Mouse (Mus musculus): ENCODE data around the gene Rhou. TPM values are rescaled to one million over a fixed set of nuclear protein-coding genes. Genes with fewer than 3 reads are reported as not detected.
A peak's percentile ranks its signal among the peaks of the same experiment; 100 is the strongest.
"Not testable (repeated sequence)": the region's sequence is repeated elsewhere in the genome, so short reads cannot be mapped to it uniquely, and the experiment has no call there.

The Rhou gene
- polyA plus RNA-seq (2014; fragmentation: Nextera tagmentation; extraction: Ambion mirVana): 13.9 and 15.7 TPM in 2 replicates

DNA sequence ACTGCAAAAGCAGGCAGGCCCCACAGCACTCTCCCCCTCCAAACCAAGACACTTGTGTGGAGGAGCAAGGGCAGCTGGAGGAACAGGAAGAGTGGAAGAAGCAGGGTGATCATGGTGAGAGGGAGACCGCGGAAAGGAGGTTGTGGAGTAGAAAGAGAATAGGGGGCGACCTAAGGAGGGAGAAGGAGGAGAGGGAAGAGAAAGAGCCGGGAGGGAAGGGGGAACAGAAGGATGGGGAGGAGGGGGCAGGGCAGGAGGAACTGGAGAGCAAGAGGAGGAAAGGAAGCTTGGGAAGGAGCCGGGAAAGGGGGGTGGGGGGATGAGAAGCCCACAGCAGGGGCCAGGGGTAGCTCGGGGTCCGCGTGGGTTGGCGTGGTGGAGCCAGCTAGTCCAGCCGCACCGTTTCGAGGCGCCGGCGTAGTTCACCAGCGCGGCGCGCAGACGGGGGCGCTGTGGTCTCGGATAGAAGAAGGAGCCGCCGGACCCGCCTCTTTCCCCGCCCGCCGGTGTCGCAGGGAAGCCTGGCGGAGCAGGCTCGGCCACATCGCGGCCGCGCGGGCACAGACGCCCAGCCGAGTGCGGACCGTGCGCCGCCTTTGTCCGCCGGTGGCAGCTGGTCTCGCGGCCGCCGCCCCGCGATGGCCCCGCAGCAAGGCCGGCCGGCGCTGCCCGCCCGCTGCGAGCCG, at the start of gene Rhou:
Gene Rhou, plus strand, starts transcription at position 622 of the 686 bp plus-strand sequence.
- peak; percentile 88 for ATAC-seq (ENCODE audit: insufficient read depth, low FRiP score, low TSS enrichment)
- Histone ChIP-seq H3K9ac (ENCODE audit: low read length) (peak within 1 kb of the TSS; percentile 92), H3K9me3 (ENCODE audit: control insufficient read depth, low read length) (no peaks in the 10 kb centered on the region), H3K4me3 (ENCODE audit: low read depth, low read length) (peak within 1 kb of the TSS; percentile 81), H3K27ac (ENCODE audit: low read depth, low read length) (peak within 1 kb of the TSS; percentile 96), H3K36me3 (ENCODE audit: control insufficient read depth, insufficient read depth, low read length) (peaks cover 6% of the 10 kb centered on the region), H3K4me2 (ENCODE audit: low read depth) (peak within 1 kb of the TSS; percentile 66), H3K27me3 (ENCODE audit: control insufficient read depth, insufficient read depth, low read length) (no peaks in the 10 kb centered on the region), H3K4me1 (ENCODE audit: control insufficient read depth, insufficient read depth, low read length) (peaks cover 11% of the 10 kb centered on the region)
- under 1% methylated on average over 49 of the region's 58 CpGs for WGBS
- peak; percentile 96 for DNase-seq (ENCODE audit: low spot score)

GRCm38 (mm10) chr8:123612652-123613051, 41.1 kb upstream of the Rhou start:
- H3K27me3 ChIP-seq (ENCODE audit: control insufficient read depth, insufficient read depth, low read length); ATAC-seq (ENCODE audit: insufficient read depth, low FRiP score, low TSS enrichment); H3K4me2 ChIP-seq (ENCODE audit: low read depth); H3K4me1 ChIP-seq (ENCODE audit: control insufficient read depth, insufficient read depth, low read length); H3K9ac ChIP-seq (ENCODE audit: low read length); H3K36me3 ChIP-seq (ENCODE audit: control insufficient read depth, insufficient read depth, low read length); H3K27ac ChIP-seq (ENCODE audit: low read depth, low read length); H3K4me3 ChIP-seq (ENCODE audit: low read depth, low read length); H3K9me3 ChIP-seq (ENCODE audit: control insufficient read depth, low read length); DNase-seq (ENCODE audit: low spot score): not testable (repeated sequence)
- 67% methylated on average over 1 of the region's 5 CpGs for WGBS

GRCm38 (mm10) chr8:123623523-123623922, 30.2 kb upstream of the Rhou start:
- WGBS: no CpG with 5 or more reads among the region's 39 CpGs
- H3K27ac ChIP-seq (ENCODE audit: low read depth, low read length); H3K36me3 ChIP-seq (ENCODE audit: control insufficient read depth, insufficient read depth, low read length): not testable (repeated sequence)

GRCm38 (mm10) chr8:123624274-123624673, 29.5 kb upstream of the Rhou start:
- DNase-seq (ENCODE audit: low spot score) (no peak), ATAC-seq (ENCODE audit: insufficient read depth, low FRiP score, low TSS enrichment) (no peak)
- H3K36me3 ChIP-seq (ENCODE audit: control insufficient read depth, insufficient read depth, low read length): no peaks in the 10 kb centered on the region
- 49% methylated on average over 5 of the region's 5 CpGs for WGBS
- H3K9me3 ChIP-seq (ENCODE audit: control insufficient read depth, low read length): no peaks in the 10 kb centered on the region
- H3K4me2 ChIP-seq (ENCODE audit: low read depth): no peak overlapping the region
- no peak overlapping the region for H3K9ac ChIP-seq (ENCODE audit: low read length)
- no peak overlapping the region for H3K4me3 ChIP-seq (ENCODE audit: low read depth, low read length)
- peaks cover 24% of the 10 kb centered on the region for H3K27me3 ChIP-seq (ENCODE audit: control insufficient read depth, insufficient read depth, low read length)
- peaks cover 2% of the 10 kb centered on the region; the same call in 1 of the 2 replicates for H3K4me1 ChIP-seq (ENCODE audit: control insufficient read depth, insufficient read depth, low read length)
- no peak overlapping the region for H3K27ac ChIP-seq (ENCODE audit: low read depth, low read length)

More at GRCm38 (mm10) chr8:123623523-123623922, 30.2 kb upstream of the Rhou start:
- H3K4me3 ChIP-seq (ENCODE audit: low read depth, low read length); H3K4me2 ChIP-seq (ENCODE audit: low read depth); ATAC-seq (ENCODE audit: insufficient read depth, low FRiP score, low TSS enrichment); DNase-seq (ENCODE audit: low spot score); H3K4me1 ChIP-seq (ENCODE audit: control insufficient read depth, insufficient read depth, low read length); H3K9ac ChIP-seq (ENCODE audit: low read length); H3K9me3 ChIP-seq (ENCODE audit: control insufficient read depth, low read length): not testable (repeated sequence)
- peaks cover 23% of the 10 kb centered on the region for H3K27me3 ChIP-seq (ENCODE audit: control insufficient read depth, insufficient read depth, low read length)

- Histone ChIP-seq H3K36me3 (ENCODE audit: control insufficient read depth, insufficient read depth, low read length) (no peaks in the 10 kb centered on the region), H3K4me1 (ENCODE audit: control insufficient read depth, insufficient read depth, low read length) (peaks cover 2% of the 10 kb centered on the region; the same call in 1 of the 2 replicates), H3K4me2 (ENCODE audit: low read depth) (no peak overlapping the region), H3K27ac (ENCODE audit: low read depth, low read length) (no peak overlapping the region), H3K4me3 (ENCODE audit: low read depth, low read length) (no peak overlapping the region), H3K9me3 (ENCODE audit: control insufficient read depth, low read length) (no peaks in the 10 kb centered on the region), H3K27me3 (ENCODE audit: control insufficient read depth, insufficient read depth, low read length) (peaks cover 24% of the 10 kb centered on the region), H3K9ac (ENCODE audit: low read length) (no peak overlapping the region)
- ATAC-seq (ENCODE audit: insufficient read depth, low FRiP score, low TSS enrichment) (no peak), DNase-seq (ENCODE audit: low spot score) (no peak)
- WGBS: 52% methylated on average over 1 of the region's 1 CpGs
Observed at GRCm38 (mm10) chr8:123624702-123625101, 29.0 kb upstream of the Rhou start.

- Histone ChIP-seq H3K4me2 (ENCODE audit: low read depth) (no peak overlapping the region), H3K36me3 (ENCODE audit: control insufficient read depth, insufficient read depth, low read length) (no peaks in the 10 kb centered on the region), H3K4me1 (ENCODE audit: control insufficient read depth, insufficient read depth, low read length) (peaks cover 2% of the 10 kb centered on the region; the same call in 1 of the 2 replicates), H3K9me3 (ENCODE audit: control insufficient read depth, low read length) (no peaks in the 10 kb centered on the region), H3K27ac (ENCODE audit: low read depth, low read length) (no peak overlapping the region), H3K27me3 (ENCODE audit: control insufficient read depth, insufficient read depth, low read length) (peaks cover 24% of the 10 kb centered on the region), H3K4me3 (ENCODE audit: low read depth, low read length) (no peak overlapping the region), H3K9ac (ENCODE audit: low read length) (no peak overlapping the region)
- 34% methylated on average over 2 of the region's 2 CpGs for WGBS
- ATAC-seq (ENCODE audit: insufficient read depth, low FRiP score, low TSS enrichment): no peak
- DNase-seq (ENCODE audit: low spot score): no peak
Observed at GRCm38 (mm10) chr8:123625717-123626116, 28.0 kb upstream of the Rhou start.

DNA sequence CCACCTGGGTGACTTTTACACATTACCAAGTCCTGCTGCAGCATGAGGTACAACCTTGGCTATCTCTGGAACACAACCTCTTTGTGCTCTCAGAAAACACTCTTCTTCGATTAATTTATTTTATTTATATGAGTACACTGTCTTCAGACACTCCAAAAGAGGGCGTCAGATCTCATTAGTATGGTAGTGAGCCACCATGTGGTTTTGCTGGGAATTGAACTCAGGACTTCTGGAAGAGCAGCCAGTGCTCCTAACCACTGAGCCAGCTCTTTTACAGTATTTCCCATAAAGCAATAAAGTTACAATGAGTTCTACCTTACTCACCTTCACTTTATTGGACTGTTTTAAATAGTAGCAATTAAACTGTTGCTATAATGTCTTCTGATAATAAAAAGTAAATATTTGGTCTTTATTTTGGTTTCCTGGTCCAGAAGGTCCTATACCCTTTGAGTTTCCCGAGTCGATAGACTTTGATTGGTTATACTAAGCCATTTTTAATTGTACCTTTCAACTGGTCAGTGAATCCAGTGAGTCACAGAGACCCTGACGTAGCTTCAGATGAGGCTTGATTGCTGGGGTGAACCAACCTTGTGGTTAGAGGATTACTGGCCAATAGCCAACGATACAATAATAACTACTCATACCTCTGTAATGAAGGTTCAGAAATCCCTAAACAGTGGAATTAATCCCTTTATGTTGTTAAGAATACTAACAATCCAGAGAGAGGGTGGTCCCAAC, 26.1 kb upstream of the Rhou start:
- DNase-seq (ENCODE audit: low spot score) (no peak), ATAC-seq (ENCODE audit: insufficient read depth, low FRiP score, low TSS enrichment) (no peak)
- Histone ChIP-seq H3K27ac (ENCODE audit: low read depth, low read length) (no peak overlapping the region), H3K4me1 (ENCODE audit: control insufficient read depth, insufficient read depth, low read length) (peaks cover 2% of the 10 kb centered on the region; the same call in 1 of the 2 replicates), H3K4me2 (ENCODE audit: low read depth) (no peak overlapping the region), H3K9ac (ENCODE audit: low read length) (no peak overlapping the region), H3K36me3 (ENCODE audit: control insufficient read depth, insufficient read depth, low read length) (no peaks in the 10 kb centered on the region), H3K9me3 (ENCODE audit: control insufficient read depth, low read length) (no peaks in the 10 kb centered on the region), H3K4me3 (ENCODE audit: low read depth, low read length) (no peak overlapping the region), H3K27me3 (ENCODE audit: control insufficient read depth, insufficient read depth, low read length) (peaks cover 24% of the 10 kb centered on the region)
- 70% methylated on average over 6 of the region's 6 CpGs for WGBS

DNA sequence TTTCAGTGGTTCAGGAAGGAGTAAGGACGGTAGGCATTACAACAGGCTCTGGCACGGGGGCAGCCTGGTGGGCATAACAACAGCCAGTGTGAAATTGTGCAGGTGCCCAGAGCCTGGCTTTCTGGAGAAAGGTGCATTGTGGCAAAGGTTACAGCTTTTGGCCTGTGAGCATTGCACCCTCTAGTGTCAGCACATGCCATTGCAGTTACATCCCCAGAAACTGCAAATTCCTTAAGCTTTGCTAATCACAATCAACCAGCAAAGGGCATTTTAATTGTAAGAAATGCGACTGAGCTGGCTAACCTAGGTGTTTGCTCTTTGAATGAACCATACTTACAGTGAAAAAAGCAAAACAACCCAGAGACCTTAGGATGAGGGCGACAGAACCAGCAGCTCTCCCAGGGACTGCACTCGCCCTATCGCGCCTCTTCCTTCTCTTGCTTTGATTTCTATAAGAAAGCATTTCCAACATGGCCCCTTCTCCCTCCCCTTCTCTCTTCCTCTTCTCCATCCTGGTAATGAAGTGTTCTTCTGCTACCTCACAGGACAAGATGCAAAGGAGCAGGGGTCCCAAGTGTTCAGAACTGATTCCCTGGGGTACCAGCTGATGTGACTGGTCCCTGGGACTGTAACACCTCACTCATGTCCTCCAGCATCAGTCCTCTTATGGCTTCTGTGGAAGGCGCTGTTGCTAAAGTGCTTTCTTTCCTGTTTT, 25.3 kb upstream of the Rhou start:
- 2% methylated on average over 8 of the region's 8 CpGs for WGBS
- no peak for ATAC-seq (ENCODE audit: insufficient read depth, low FRiP score, low TSS enrichment)

More for the DNA sequence above, 25.3 kb upstream of the Rhou start:
- Histone ChIP-seq H3K4me2 (ENCODE audit: low read depth) (peak overlapping the region; percentile 51), H3K27ac (ENCODE audit: low read depth, low read length) (no peak overlapping the region), H3K4me1 (ENCODE audit: control insufficient read depth, insufficient read depth, low read length) (peaks cover 2% of the 10 kb centered on the region; the same call in 1 of the 2 replicates), H3K9me3 (ENCODE audit: control insufficient read depth, low read length) (no peaks in the 10 kb centered on the region), H3K9ac (ENCODE audit: low read length) (no peak overlapping the region), H3K27me3 (ENCODE audit: control insufficient read depth, insufficient read depth, low read length) (peaks cover 24% of the 10 kb centered on the region), H3K36me3 (ENCODE audit: control insufficient read depth, insufficient read depth, low read length) (no peaks in the 10 kb centered on the region), H3K4me3 (ENCODE audit: low read depth, low read length) (peak overlapping the region; percentile 22)
- DNase-seq (ENCODE audit: low spot score): peak; percentile 58
